Mouse (Mus musculus) MEL (cell line): ENCODE measurements at regions not wholly inside any gene's neighbourhood (a gene's known extent, or its start where the extent isn't known, plus 50 kb on each side); places are given as distances from the start of the nearest gene placed in this dataset.

ENCODE experiments used
- DNase-seq: peaks from one replicate; pipeline ENCODE4 v3.0.0; 2011; ENCODE audit warnings: low read depth, low spot score
- H3K27ac ChIP-seq: 2 replicates; pipeline ENCODE4 v1.5.1; 2012; ENCODE audit warnings: low read depth, mild to moderate bottlenecking, control low read depth, low read length, moderate library complexity; ENCODE audit not compliant: control insufficient read depth
- H3K27me3 ChIP-seq, 2 experiments: fragments of 150-350 bp in 1 of 2; sonication (generic) in 1 of 2; 2 replicates each; pipeline ENCODE4 v1.6.1; 2012; ENCODE audit warnings: low read length in 2 of 2, mild to moderate bottlenecking in 2 of 2, improper control_type of control experiment in 1 of 2, moderate library complexity in 1 of 2; ENCODE audit not compliant: insufficient read depth in 2 of 2, control insufficient read depth in 1 of 2
- H3K36me3 ChIP-seq, 2 experiments: 2 replicates each; pipeline ENCODE4 v1.6.1; 2012 to 2014; ENCODE audit warnings: low read length in 2 of 2, improper control_type of control experiment in 1 of 2, inconsistent platforms in 1 of 2, mild to moderate bottlenecking in 1 of 2; ENCODE audit not compliant: insufficient read depth in 2 of 2, control insufficient read depth in 1 of 2
- H3K4me1 ChIP-seq, 2 experiments: fragments of 150-350 bp in 1 of 2; sonication (generic) in 1 of 2; 2 replicates each; pipeline ENCODE4 v1.6.1; 2012; ENCODE audit warnings: low read length in 2 of 2, improper control_type of control experiment in 1 of 2, mild to moderate bottlenecking in 1 of 2; ENCODE audit not compliant: insufficient read depth in 2 of 2, control insufficient read depth in 1 of 2
- H3K4me3 ChIP-seq, 2 experiments: fragments of 150-350 bp in 1 of 2; sonication (generic) in 1 of 2; 2 replicates each; pipeline ENCODE4 v1.5.1; 2012; ENCODE audit warnings: low read depth in 2 of 2, low read length in 2 of 2, mild to moderate bottlenecking in 2 of 2, moderate library complexity in 2 of 2, control low read depth in 1 of 2, improper control_type of control experiment in 1 of 2; ENCODE audit not compliant: control insufficient read depth in 1 of 2, insufficient read depth in 1 of 2
- H3K79me2 ChIP-seq: 2 replicates; pipeline ENCODE4 v1.6.1; 2012; ENCODE audit warnings: mild to moderate bottlenecking, low read length, moderate library complexity; ENCODE audit not compliant: control insufficient read depth, poor library complexity, insufficient read depth
- H3K9ac ChIP-seq: 2 replicates; pipeline ENCODE4 v1.6.1; 2012; ENCODE audit warnings: low read depth, mild to moderate bottlenecking, control low read depth, low read length, moderate library complexity; ENCODE audit not compliant: control insufficient read depth, poor library complexity, severe bottlenecking
- H3K9me3 ChIP-seq: fragments of 150-350 bp; sonication (generic); replicated peaks from 2 replicates; pipeline ENCODE4 v1.6.1; 2012; ENCODE audit warnings: mild to moderate bottlenecking, low read length, improper control_type of control experiment, moderate library complexity; ENCODE audit not compliant: insufficient read depth
- CHD2 ChIP-seq: IDR thresholded peaks from 2 replicates; pipeline ENCODE4 v1.6.1; 2011; ENCODE audit warnings: low read length, improper control_type of control experiment
- CTCF ChIP-seq, 3 experiments: IDR thresholded peaks in 2 of 3; conservative IDR thresholded peaks in 1 of 3; 2 replicates each; pipeline ENCODE4 v1.5.1; 2011 to 2012; ENCODE audit warnings: low read length in 3 of 3, low read depth in 2 of 3, mild to moderate bottlenecking in 2 of 3, improper control_type of control experiment in 1 of 3, inconsistent platforms in 1 of 3, mixed read lengths in 1 of 3, moderate library complexity in 1 of 3; ENCODE audit not compliant: control insufficient read depth in 1 of 3, insufficient read depth in 1 of 3, poor library complexity in 1 of 3, severe bottlenecking in 1 of 3
- GATA1 ChIP-seq: IDR thresholded peaks from 2 replicates; pipeline ENCODE4 v1.6.1; 2011; ENCODE audit warnings: low read depth, low read length, improper control_type of control experiment
- MYB ChIP-seq: IDR thresholded peaks from 2 replicates; pipeline ENCODE4 v1.6.1; 2011; ENCODE audit warnings: mild to moderate bottlenecking, low read depth, low read length, improper control_type of control experiment
- MYC ChIP-seq: IDR thresholded peaks from 2 replicates; pipeline ENCODE4 v1.6.1; 2011; ENCODE audit warnings: low read depth, mild to moderate bottlenecking, low read length, improper control_type of control experiment, moderate library complexity
- NRF1 ChIP-seq: IDR thresholded peaks from 2 replicates; pipeline ENCODE4 v1.6.1; 2014; ENCODE audit warnings: low read depth, mild to moderate bottlenecking, inconsistent platforms, low read length, improper control_type of control experiment, moderate library complexity; ENCODE audit not compliant: poor library complexity, insufficient read depth, severe bottlenecking
- POLR2A ChIP-seq, 2 experiments: IDR thresholded peaks; 2 replicates each; pipeline ENCODE4 v1.6.1; 2011 to 2012; ENCODE audit warnings: low read length in 2 of 2, mild to moderate bottlenecking in 2 of 2, control low read depth in 1 of 2, improper control_type of control experiment in 1 of 2, low read depth in 1 of 2, moderate library complexity in 1 of 2; ENCODE audit not compliant: control insufficient read depth in 1 of 2, insufficient read depth in 1 of 2, poor library complexity in 1 of 2
- POLR2AphosphoS2 ChIP-seq: IDR thresholded peaks from 2 replicates; pipeline ENCODE4 v1.6.1; 2011; ENCODE audit warnings: low read length, improper control_type of control experiment
- POLR2AphosphoS5 ChIP-seq: IDR thresholded peaks from 2 replicates; pipeline ENCODE4 v1.6.1; 2012; ENCODE audit warnings: low read depth, borderline replicate concordance, mild to moderate bottlenecking, inconsistent platforms, low read length, moderate library complexity, mixed read lengths
- RAD21 ChIP-seq: IDR thresholded peaks from 2 replicates; pipeline ENCODE4 v1.6.1; 2011; ENCODE audit warnings: mild to moderate bottlenecking, low read depth, low read length, improper control_type of control experiment
- RCOR1 ChIP-seq: IDR thresholded peaks from 2 replicates; pipeline ENCODE4 v1.6.1; 2012; ENCODE audit warnings: low read depth, mild to moderate bottlenecking, inconsistent platforms, low read length, improper control_type of control experiment
- SMC3 ChIP-seq: IDR thresholded peaks from 2 replicates; pipeline ENCODE4 v1.6.1; 2011; ENCODE audit warnings: low read depth, low read length, improper control_type of control experiment
- UBTF ChIP-seq: IDR thresholded peaks from 2 replicates; pipeline ENCODE4 v1.6.1; 2012; ENCODE audit warnings: low read depth, mild to moderate bottlenecking, inconsistent platforms, low read length, improper control_type of control experiment, moderate library complexity, borderline replicate concordance; ENCODE audit not compliant: insufficient read depth
- USF1 ChIP-seq: IDR thresholded peaks from 2 replicates; pipeline ENCODE4 v1.6.1; 2014; ENCODE audit warnings: low read depth, mild to moderate bottlenecking, inconsistent platforms, low read length, improper control_type of control experiment, moderate library complexity
- USF2 ChIP-seq, 2 experiments: IDR thresholded peaks; 2 replicates each; pipeline ENCODE4 v1.6.1; 2011 to 2012; ENCODE audit warnings: improper control_type of control experiment in 2 of 2, low read length in 2 of 2, borderline replicate concordance in 1 of 2, inconsistent platforms in 1 of 2, low read depth in 1 of 2, mild to moderate bottlenecking in 1 of 2; ENCODE audit not compliant: insufficient read depth in 1 of 2
- ZC3H11A ChIP-seq: IDR thresholded peaks from 2 replicates; pipeline ENCODE4 v1.6.1; 2012; ENCODE audit warnings: low read depth, mild to moderate bottlenecking, inconsistent platforms, low read length, improper control_type of control experiment
- ZKSCAN1 ChIP-seq: IDR thresholded peaks from 2 replicates; pipeline ENCODE4 v1.6.1; 2012; ENCODE audit warnings: low read depth, mild to moderate bottlenecking, inconsistent platforms, low read length, improper control_type of control experiment, moderate library complexity

DNA sequence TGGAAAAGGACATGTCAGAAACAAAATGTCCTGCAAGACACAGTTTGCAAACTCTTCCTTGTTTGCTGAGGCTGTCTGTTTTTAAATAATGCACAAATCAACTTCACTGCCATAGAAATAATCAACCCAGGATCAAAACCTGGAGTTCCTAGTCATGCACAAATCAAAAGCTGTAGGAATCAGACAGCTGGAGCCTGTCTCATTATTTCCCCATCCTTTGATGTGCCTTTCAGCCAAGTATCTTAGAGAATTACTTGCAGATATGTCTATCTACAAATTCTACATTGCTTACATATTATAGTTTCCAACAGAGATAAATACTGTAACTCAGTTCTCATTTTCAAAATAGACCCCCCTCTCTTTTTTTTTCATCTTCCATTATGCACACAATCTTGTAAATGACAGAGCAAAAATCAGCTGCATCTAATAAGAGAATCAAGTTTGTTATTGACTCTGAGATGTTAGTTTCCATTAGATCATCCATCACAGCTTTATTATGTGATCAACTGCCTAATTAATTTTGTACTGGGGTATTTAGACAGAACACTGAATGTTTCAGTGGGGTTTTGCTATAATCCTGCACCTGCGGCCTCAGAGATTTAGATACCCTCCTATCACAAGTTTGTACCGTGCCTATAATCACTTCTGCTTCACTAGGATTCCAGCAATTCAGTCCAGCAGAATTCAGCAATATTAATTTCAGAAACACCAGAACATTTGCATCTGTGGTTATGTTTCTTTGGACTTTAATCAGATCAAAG lies 798.9 kb upstream of the Tenm2 start:
- TF ChIP-seq POLR2A (IDR thresholded peaks at IDR 0.05; ENCODE audit: control insufficient read depth in 1 of 2, insufficient read depth in 1 of 2, low read depth in 1 of 2, low read length in 2 of 2, poor library complexity in 1 of 2) (no peak), MYC (no peak), CHD2 (no peak), ZC3H11A (no peak), USF2 (IDR thresholded peaks at IDR 0.05; ENCODE audit: borderline replicate concordance in 1 of 2, insufficient read depth in 1 of 2, low read depth in 1 of 2, low read length in 2 of 2) (no peak), RCOR1 (no peak), SMC3 (no peak), RAD21 (no peak), POLR2AphosphoS2 (no peak), MYB (no peak), NRF1 (no peak), GATA1 (no peak), POLR2AphosphoS5 (no peak), CTCF (IDR thresholded peaks at IDR 0.05 in 2 of 3, conservative IDR thresholded peaks at IDR 0.05 in 1 of 3; ENCODE audit: control insufficient read depth in 1 of 3, insufficient read depth in 1 of 3, low read depth in 2 of 3, low read length in 3 of 3, poor library complexity in 1 of 3, severe bottlenecking in 1 of 3) (no peak), UBTF (no peak), USF1 (no peak)
- no peaks in the 10 kb centered on the region for H3K36me3 ChIP-seq
- H3K79me2 ChIP-seq, result no peaks in the 10 kb centered on the region
- no peak overlapping the region for H3K4me3 ChIP-seq
- H3K27me3 ChIP-seq, result no peaks in the 10 kb centered on the region
- H3K9me3 ChIP-seq, result no peaks in the 10 kb centered on the region
- no peak overlapping the region for H3K9ac ChIP-seq
- no peaks in the 10 kb centered on the region for H3K4me1 ChIP-seq
- no peak for DNase-seq
- no peak overlapping the region for H3K27ac ChIP-seq

DNA sequence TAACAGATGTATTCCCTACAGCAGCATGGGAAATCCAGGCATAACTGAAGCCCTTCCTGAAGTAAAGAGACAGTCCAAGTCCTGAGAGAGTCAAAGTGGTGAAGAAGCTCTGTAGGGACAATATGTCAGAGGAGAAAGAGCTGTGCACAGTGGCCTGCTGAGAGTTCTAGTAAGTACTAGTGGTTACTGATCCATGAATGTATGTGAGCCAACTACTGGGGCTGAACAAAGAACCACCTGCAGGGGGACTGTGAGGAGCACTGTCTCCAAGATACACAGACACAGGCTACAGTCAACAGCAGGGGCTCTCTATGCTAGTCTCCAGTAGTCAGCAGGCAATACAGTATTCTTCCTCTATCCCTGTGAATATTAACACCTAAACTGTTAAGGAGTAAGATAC lies 785.9 kb upstream of the Tenm2 start:
- TF ChIP-seq ZKSCAN1 (no peak), GATA1 (no peak)
- DNase-seq, result no peak
- Histone ChIP-seq H3K9ac (no peak overlapping the region), H3K9me3 (no peaks in the 10 kb centered on the region), H3K4me3 (no peak overlapping the region), H3K36me3 (no peaks in the 10 kb centered on the region), H3K27ac (no peak overlapping the region), H3K79me2 (no peaks in the 10 kb centered on the region), H3K27me3 (no peaks in the 10 kb centered on the region), H3K4me1 (no peaks in the 10 kb centered on the region)
